ENCODE assay signal across 8 mouse cellular contexts in genomic region chr2:26315072-26315924, GRCm38 (mm10). TPM values are rescaled to one million over a fixed set of nuclear protein-coding genes. Genes with fewer than 3 reads are reported as not detected.
DNase-seq lines count a peak whose midpoint lies in the region; ATAC-seq and TF ChIP-seq lines count a peak whose summit lies in the region.

Gene Gpsm1, plus strand, starts transcription at chr2:26315515.

- WGBS in bone marrow, adult 2 months: under 1% methylated on average over 59 of the region's 66 CpGs
- under 1% methylated on average over 57 of the region's 66 CpGs for WGBS in heart, embryonic 14.5 days
- under 1% methylated on average over 63 of the region's 66 CpGs for WGBS in liver, embryonic 16.5 days (ENCODE audit: insufficient replicate concordance)
- WGBS in neural tube, embryonic 12.5 days: 1% methylated on average over 64 of the region's 66 CpGs
- WGBS in stomach, postnatal 0 days: under 1% methylated on average over 62 of the region's 66 CpGs

- TF ChIP-seq POLR2A in bone marrow, adult 2 months (IDR thresholded peaks at IDR 0.05; ENCODE audit: borderline replicate concordance, control insufficient read depth, low read depth, low read length): no peak
- TF ChIP-seq POLR2A in embryonic fibroblast, embryonic 13.5 days (IDR thresholded peaks at IDR 0.05; ENCODE audit: low read depth, low read length): peak; percentile 70

- H3K4me3 ChIP-seq in bone marrow, adult 2 months (replicated peaks; ENCODE audit: control insufficient read depth, low read depth, low read length): peak within 1 kb of the TSS; percentile 66
- H3K4me3 ChIP-seq in embryonic fibroblast, embryonic 13.5 days (ENCODE audit: insufficient read depth, low read length): peak within 1 kb of the TSS; percentile 68
- H3K4me3 ChIP-seq in heart, embryonic 14.5 days (ENCODE audit: control insufficient read depth in 1 of 2, insufficient read depth in 1 of 2, low read depth in 1 of 2, low read length in 2 of 2): peak within 1 kb of the TSS; percentile 71 to 87
- H3K4me3 ChIP-seq in liver, embryonic 16.5 days (ENCODE audit: low read depth, low read length): peak within 1 kb of the TSS; percentile 67
- H3K4me3 ChIP-seq in neural tube, embryonic 12.5 days: peak within 1 kb of the TSS; percentile 91
- H3K4me3 ChIP-seq in stomach, postnatal 0 days (ENCODE audit: low read depth, low read length): peak within 1 kb of the TSS; percentile 69

- peak within 1 kb of the TSS; percentile 38; the same call in 1 of the 2 replicates for H3K27ac ChIP-seq in bone marrow, adult 2 months (ENCODE audit: control insufficient read depth, insufficient read depth, low read depth, low read length, poor library complexity)
- peak within 1 kb of the TSS; percentile 89 for H3K27ac ChIP-seq in embryonic fibroblast, embryonic 13.5 days (ENCODE audit: insufficient read depth, low read length)
- H3K27ac ChIP-seq in heart, embryonic 14.5 days (replicated peaks in 1 of 2; ENCODE audit: control insufficient read depth in 1 of 2, insufficient read depth in 1 of 2, low read depth in 2 of 2, low read length in 2 of 2): peak within 1 kb of the TSS; percentile 89
- peak within 1 kb of the TSS; percentile 33; the same call in 1 of the 2 replicates for H3K27ac ChIP-seq in liver, embryonic 16.5 days (ENCODE audit: low read length)
- peak within 1 kb of the TSS; percentile 93 for H3K27ac ChIP-seq in neural tube, embryonic 12.5 days
- H3K27ac ChIP-seq in stomach, postnatal 0 days (replicated peaks): peak within 1 kb of the TSS; percentile 91

- no peak for TF ChIP-seq EP300 in stomach, postnatal 0 days (optimal IDR thresholded peaks at IDR 0.05)

- no peaks in the 10 kb centered on the region for H3K27me3 ChIP-seq in heart, embryonic 14.5 days (ENCODE audit: control insufficient read depth, insufficient read depth, low read length)
- peaks cover 14% of the 10 kb centered on the region; the same call in 1 of the 2 replicates for H3K27me3 ChIP-seq in liver, embryonic 16.5 days (ENCODE audit: control insufficient read depth, insufficient read depth, low read depth, low read length)
- no peaks in the 10 kb centered on the region for H3K27me3 ChIP-seq in neural tube, embryonic 12.5 days (replicated peaks)
- no peaks in the 10 kb centered on the region for H3K27me3 ChIP-seq in stomach, postnatal 0 days (ENCODE audit: control insufficient read depth, insufficient read depth, low read length)

- no peaks in the 10 kb centered on the region; the same call in 1 of the 2 replicates for H3K36me3 ChIP-seq in heart, embryonic 14.5 days (ENCODE audit: control insufficient read depth, insufficient read depth, low read length)
- H3K36me3 ChIP-seq in liver, embryonic 16.5 days (ENCODE audit: control insufficient read depth, insufficient read depth): no peaks in the 10 kb centered on the region
- no peaks in the 10 kb centered on the region for H3K36me3 ChIP-seq in neural tube, embryonic 12.5 days
- no peaks in the 10 kb centered on the region for H3K36me3 ChIP-seq in stomach, postnatal 0 days (ENCODE audit: control insufficient read depth, insufficient read depth, low read length)

- H3K4me2 ChIP-seq in heart, embryonic 14.5 days (ENCODE audit: low read length): peak within 1 kb of the TSS; percentile 93
- peak within 1 kb of the TSS; percentile 82 for H3K4me2 ChIP-seq in liver, embryonic 16.5 days (ENCODE audit: low read depth, low read length)
- peak within 1 kb of the TSS; percentile 95 for H3K4me2 ChIP-seq in neural tube, embryonic 12.5 days (replicated peaks)
- peak within 1 kb of the TSS; percentile 83 for H3K4me2 ChIP-seq in stomach, postnatal 0 days (replicated peaks; ENCODE audit: low read depth)

- no peak for TF ChIP-seq CTCF in bone marrow, adult 2 months (IDR thresholded peaks at IDR 0.05; ENCODE audit: control insufficient read depth, insufficient read depth, low read length)
- TF ChIP-seq CTCF in embryonic fibroblast, embryonic 13.5 days (IDR thresholded peaks at IDR 0.05; ENCODE audit: borderline replicate concordance, insufficient read depth, low read length): no peak
- no peak for TF ChIP-seq CTCF in stomach, postnatal 0 days (IDR thresholded peaks at IDR 0.05; ENCODE audit: low read depth)

- H3K9ac ChIP-seq in heart, embryonic 14.5 days (ENCODE audit: low read length): peak within 1 kb of the TSS; percentile 88
- peak within 1 kb of the TSS; percentile 64 for H3K9ac ChIP-seq in liver, embryonic 16.5 days (ENCODE audit: low read depth, low read length)
- H3K9ac ChIP-seq in neural tube, embryonic 12.5 days: peak within 1 kb of the TSS; percentile 94
- H3K9ac ChIP-seq in stomach, postnatal 0 days (ENCODE audit: low read length): peak within 1 kb of the TSS; percentile 82

- peaks cover 9% of the 10 kb centered on the region for H3K4me1 ChIP-seq in bone marrow, adult 2 months (ENCODE audit: control insufficient read depth, insufficient read depth, low read length)
- peaks cover 10% of the 10 kb centered on the region; the same call in 1 of the 2 replicates for H3K4me1 ChIP-seq in embryonic fibroblast, embryonic 13.5 days (ENCODE audit: control insufficient read depth, insufficient read depth, low read length)
- peaks cover 39 to 50% of the 10 kb centered on the region in 2 experiments for H3K4me1 ChIP-seq in heart, embryonic 14.5 days (ENCODE audit: control insufficient read depth in 2 of 2, insufficient read depth in 2 of 2, low read length in 2 of 2)
- peaks cover 4% of the 10 kb centered on the region for H3K4me1 ChIP-seq in liver, embryonic 16.5 days (ENCODE audit: control insufficient read depth, low read depth, low read length)
- H3K4me1 ChIP-seq in neural tube, embryonic 12.5 days: peaks cover 58% of the 10 kb centered on the region
- H3K4me1 ChIP-seq in stomach, postnatal 0 days (replicated peaks; ENCODE audit: control insufficient read depth, insufficient read depth): peaks cover 7% of the 10 kb centered on the region; the same call in 1 of the 2 replicates

- no peaks in the 10 kb centered on the region for H3K9me3 ChIP-seq in heart, embryonic 14.5 days (ENCODE audit: control insufficient read depth, low read length)
- no peaks in the 10 kb centered on the region for H3K9me3 ChIP-seq in liver, embryonic 16.5 days (replicated peaks; ENCODE audit: control insufficient read depth, low read length)
- H3K9me3 ChIP-seq in neural tube, embryonic 12.5 days: no peaks in the 10 kb centered on the region
- no peaks in the 10 kb centered on the region for H3K9me3 ChIP-seq in stomach, postnatal 0 days (ENCODE audit: control insufficient read depth, low read length)

- ATAC-seq in heart, embryonic 14.5 days (ENCODE audit: insufficient number of reproducible peaks, insufficient read depth, low FRiP score, low read depth): peak; percentile 82
- peak; percentile 52 for ATAC-seq in liver, embryonic 16.5 days (ENCODE audit: low read depth)
- ATAC-seq in neural tube, embryonic 12.5 days (ENCODE audit: low FRiP score, low read depth): peak; percentile 90
- ATAC-seq in stomach, postnatal 0 days (ENCODE audit: low FRiP score, low TSS enrichment): peak; percentile 69

- DNase-seq in B cell, adult 2 months: peak; percentile 70 to 73
- peak; percentile 95 for DNase-seq in kidney, postnatal 10 days
- peak; percentile 83 for DNase-seq in stomach, postnatal 0 days (ENCODE audit: low spot score)

RNA-seq across cellular contexts. Expression of gene Gpsm1, which starts in this region (rescaled TPM):
- polyA plus RNA-seq in bone marrow, adult 2 months (2011; ENCODE audit: insufficient read depth, insufficient read length, low replicate concordance, missing spikeins): 6.1 and 10.0 TPM in 2 replicates
- polyA plus RNA-seq in embryonic fibroblast, embryonic 13.5 days (2011; ENCODE audit: insufficient read length, low read depth, missing spikeins): 22.1 and 26.8 TPM in 2 replicates
- polyA plus RNA-seq in heart, embryonic 14.5 days (2014; fragmentation: Nextera tagmentation; extraction: Ambion mirVana): 36.5 and 36.9 TPM in 2 replicates
- 2.3 and 3.0 TPM in 2 replicates for polyA plus RNA-seq in liver, embryonic 16.5 days (2015; fragmentation: Nextera tagmentation; extraction: Ambion mirVana)
- polyA plus RNA-seq in neural tube, embryonic 12.5 days (2016; fragmentation: Nextera tagmentation; extraction: Ambion mirVana): 112 and 118 TPM in 2 replicates
- polyA plus RNA-seq in stomach, postnatal 0 days (2015; fragmentation: Nextera tagmentation; extraction: Ambion mirVana): 20.4 and 20.9 TPM in 2 replicates

Comparison
In these comparisons a context has a peak if more than half of its experiments do, and no peak if none do; other contexts are left out.
1. Peak in every context shown above with its lines: DNase-seq, ATAC-seq, H3K4me3 ChIP-seq and H3K27ac ChIP-seq.
2. H3K27ac ChIP-seq: peak in every context shown above with its lines; median percentile 93 in neural tube, embryonic 12.5 days; 91 in stomach, postnatal 0 days; 89 in embryonic fibroblast, embryonic 13.5 days; 89 in heart, embryonic 14.5 days; 38 in bone marrow, adult 2 months; 33 in liver, embryonic 16.5 days.